Mouse (Mus musculus): ENCODE results near the gene Osbpl8. TPM values are rescaled to one million over a fixed set of nuclear protein-coding genes. Genes with fewer than 3 reads are reported as not detected.

Gene Osbpl8
- total RNA-seq (2014; rRNA removed), result 30.0 and 30.9 TPM in 2 replicates
- 3.7 and 4.2 TPM in 2 replicates for polyA plus RNA-seq (2012; rRNA removed)

- H3K4me3 ChIP-seq (ENCODE audit: insufficient read depth, low read depth, low read length), result peak within 1 kb of the TSS; percentile 90
- peak within 1 kb of the TSS; percentile 96 for H3K9ac ChIP-seq (ENCODE audit: low read depth, low read length)
- H3K27ac ChIP-seq (replicated peaks; ENCODE audit: insufficient read depth, low read depth, low read length), result peak within 1 kb of the TSS; percentile 87
- no peaks in the 10 kb centered on the region for H3K27me3 ChIP-seq (ENCODE audit: control insufficient read depth, insufficient read depth, low read length)
- H3K36me3 ChIP-seq (ENCODE audit: control insufficient read depth, insufficient read depth, low read length), result no peaks in the 10 kb centered on the region
- WGBS, result under 1% methylated on average over 82 of the region's 84 CpGs
- TF ChIP-seq POLR2A (IDR thresholded peaks at IDR 0.05; ENCODE audit: extremely low read depth, insufficient read depth, low read length) (peak; percentile 89), CTCF (IDR thresholded peaks at IDR 0.05; ENCODE audit: low read depth, low read length) (no peak)
- H3K4me1 ChIP-seq (ENCODE audit: control insufficient read depth, insufficient read depth, low read length), result peaks cover 30% of the 10 kb centered on the region
- H3K79me2 ChIP-seq (ENCODE audit: control insufficient read depth, insufficient read depth, low read length), result peaks cover 30% of the 10 kb centered on the region
- peak; percentile 95 for DNase-seq (ENCODE audit: extremely low read depth, low read depth, low spot score)
These were observed at the start of gene Osbpl8 for GRCm38 (mm10) chr10:111164304-111165218. Osbpl8 (plus strand) TSS chr10:111164752.

GRCm38 (mm10) chr10:111117198-111117845, 47.2 kb upstream of the Osbpl8 start:
- Histone ChIP-seq H3K79me2 (ENCODE audit: control insufficient read depth, insufficient read depth, low read length) (no peaks in the 10 kb centered on the region), H3K4me3 (ENCODE audit: insufficient read depth, low read depth, low read length) (no peak overlapping the region), H3K27ac (replicated peaks; ENCODE audit: insufficient read depth, low read depth, low read length) (no peak overlapping the region), H3K9ac (ENCODE audit: low read depth, low read length) (no peak overlapping the region), H3K36me3 (ENCODE audit: control insufficient read depth, insufficient read depth, low read length) (no peaks in the 10 kb centered on the region), H3K27me3 (ENCODE audit: control insufficient read depth, insufficient read depth, low read length) (no peaks in the 10 kb centered on the region), H3K4me1 (ENCODE audit: control insufficient read depth, insufficient read depth, low read length) (no peaks in the 10 kb centered on the region)
- 86% methylated on average over 7 of the region's 7 CpGs for WGBS
- no peak for TF ChIP-seq CTCF (IDR thresholded peaks at IDR 0.05; ENCODE audit: low read depth, low read length)
- TF ChIP-seq POLR2A (IDR thresholded peaks at IDR 0.05; ENCODE audit: extremely low read depth, insufficient read depth, low read length), result no peak
- DNase-seq (ENCODE audit: extremely low read depth, low read depth, low spot score), result no peak

GRCm38 (mm10) chr10:111118292-111118691, 46.3 kb upstream of the Osbpl8 start:
- no peaks in the 10 kb centered on the region for H3K79me2 ChIP-seq (ENCODE audit: control insufficient read depth, insufficient read depth, low read length)
- TF ChIP-seq CTCF (IDR thresholded peaks at IDR 0.05; ENCODE audit: low read depth, low read length) (no peak), POLR2A (IDR thresholded peaks at IDR 0.05; ENCODE audit: extremely low read depth, insufficient read depth, low read length) (no peak)
- H3K36me3 ChIP-seq (ENCODE audit: control insufficient read depth, insufficient read depth, low read length), result no peaks in the 10 kb centered on the region
- H3K9ac ChIP-seq (ENCODE audit: low read depth, low read length), result no peak overlapping the region
- no peak overlapping the region for H3K27ac ChIP-seq (replicated peaks; ENCODE audit: insufficient read depth, low read depth, low read length)
- 82% methylated on average over 9 of the region's 9 CpGs for WGBS
- no peaks in the 10 kb centered on the region for H3K27me3 ChIP-seq (ENCODE audit: control insufficient read depth, insufficient read depth, low read length)
- H3K4me1 ChIP-seq (ENCODE audit: control insufficient read depth, insufficient read depth, low read length), result no peaks in the 10 kb centered on the region
- no peak overlapping the region for H3K4me3 ChIP-seq (ENCODE audit: insufficient read depth, low read depth, low read length)
- DNase-seq (ENCODE audit: extremely low read depth, low read depth, low spot score), result no peak

- Histone ChIP-seq H3K4me1 (ENCODE audit: control insufficient read depth, insufficient read depth, low read length) (no peaks in the 10 kb centered on the region), H3K4me3 (ENCODE audit: insufficient read depth, low read depth, low read length) (no peak overlapping the region), H3K9ac (ENCODE audit: low read depth, low read length) (no peak overlapping the region), H3K27ac (replicated peaks; ENCODE audit: insufficient read depth, low read depth, low read length) (no peak overlapping the region), H3K79me2 (ENCODE audit: control insufficient read depth, insufficient read depth, low read length) (no peaks in the 10 kb centered on the region), H3K36me3 (ENCODE audit: control insufficient read depth, insufficient read depth, low read length) (no peaks in the 10 kb centered on the region), H3K27me3 (ENCODE audit: control insufficient read depth, insufficient read depth, low read length) (no peaks in the 10 kb centered on the region)
- 72% methylated on average over 3 of the region's 3 CpGs for WGBS
- no peak for DNase-seq (ENCODE audit: extremely low read depth, low read depth, low spot score)
- TF ChIP-seq POLR2A (IDR thresholded peaks at IDR 0.05; ENCODE audit: extremely low read depth, insufficient read depth, low read length), result no peak
- TF ChIP-seq CTCF (IDR thresholded peaks at IDR 0.05; ENCODE audit: low read depth, low read length), result no peak
These were observed 45.4 kb upstream of the Osbpl8 start for GRCm38 (mm10) chr10:111118991-111119650.

GRCm38 (mm10) chr10:111119756-111120155, 44.8 kb upstream of the Osbpl8 start:
- Histone ChIP-seq H3K27ac (replicated peaks; ENCODE audit: insufficient read depth, low read depth, low read length) (no peak overlapping the region), H3K4me1 (ENCODE audit: control insufficient read depth, insufficient read depth, low read length) (no peaks in the 10 kb centered on the region), H3K79me2 (ENCODE audit: control insufficient read depth, insufficient read depth, low read length) (no peaks in the 10 kb centered on the region), H3K36me3 (ENCODE audit: control insufficient read depth, insufficient read depth, low read length) (no peaks in the 10 kb centered on the region), H3K9ac (ENCODE audit: low read depth, low read length) (no peak overlapping the region), H3K27me3 (ENCODE audit: control insufficient read depth, insufficient read depth, low read length) (no peaks in the 10 kb centered on the region), H3K4me3 (ENCODE audit: insufficient read depth, low read depth, low read length) (no peak overlapping the region)
- DNase-seq (ENCODE audit: extremely low read depth, low read depth, low spot score), result no peak
- TF ChIP-seq POLR2A (IDR thresholded peaks at IDR 0.05; ENCODE audit: extremely low read depth, insufficient read depth, low read length) (no peak), CTCF (IDR thresholded peaks at IDR 0.05; ENCODE audit: low read depth, low read length) (no peak)

All from liver, adult 2 months (tissue).